Mouse (Mus musculus): ENCODE data around the gene Cbarp. TPM values are rescaled to one million over a fixed set of nuclear protein-coding genes. Genes with fewer than 3 reads are reported as not detected.
A peak's percentile ranks its signal among the peaks of the same experiment; 100 is the strongest.

The Cbarp gene
- polyA plus RNA-seq, 1 experiment from 2014 or later = 53.9 TPM

GRCm38 (mm10) chr10:80129846-80130245 is 10.8 kb downstream of the Cbarp start:
- Histone ChIP-seq H3K4me1 (replicated peaks) (peaks cover 17% of the 10 kb centered on the region), H3K36me3 (peaks cover 100% of the 10 kb centered on the region), H3K9ac (no peak overlapping the region), H3K27me3 (no peaks in the 10 kb centered on the region; the same call in 1 of the 2 replicates), H3K27ac (replicated peaks) (no peak overlapping the region), H3K9me3 (no peaks in the 10 kb centered on the region), H3K4me2 (no peak overlapping the region), H3K4me3 (no peak overlapping the region)
- no peak for ATAC-seq (ENCODE audit: low read depth)
- WGBS = 94% methylated on average over 9 of the region's 9 CpGs

- Histone ChIP-seq H3K4me2 (no peak overlapping the region), H3K4me1 (replicated peaks) (peaks cover 13% of the 10 kb centered on the region), H3K9ac (no peak overlapping the region), H3K27me3 (no peaks in the 10 kb centered on the region; the same call in 1 of the 2 replicates), H3K9me3 (no peaks in the 10 kb centered on the region), H3K4me3 (no peak overlapping the region), H3K27ac (replicated peaks) (no peak overlapping the region), H3K36me3 (peaks cover 95% of the 10 kb centered on the region)
- 93% methylated on average over 8 of the region's 8 CpGs for WGBS
- no peak for ATAC-seq (ENCODE audit: low read depth)
Measured at GRCm38 (mm10) chr10:80127920-80128319, 12.7 kb downstream of the Cbarp start.

GRCm38 (mm10) chr10:80123932-80124562 is 16.6 kb downstream of the Cbarp start:
- Histone ChIP-seq H3K9ac (no peak overlapping the region), H3K27ac (replicated peaks) (no peak overlapping the region), H3K9me3 (no peaks in the 10 kb centered on the region), H3K4me3 (no peak overlapping the region), H3K4me1 (replicated peaks) (peaks cover 18% of the 10 kb centered on the region), H3K36me3 (peaks cover 81% of the 10 kb centered on the region), H3K4me2 (no peak overlapping the region), H3K27me3 (no peaks in the 10 kb centered on the region)
- no peak for ATAC-seq (ENCODE audit: low read depth)
- WGBS = 93% methylated on average over 9 of the region's 9 CpGs

- Histone ChIP-seq H3K27me3 (no peaks in the 10 kb centered on the region), H3K27ac (replicated peaks) (no peak overlapping the region), H3K9me3 (no peaks in the 10 kb centered on the region), H3K36me3 (peaks cover 57% of the 10 kb centered on the region), H3K4me3 (no peak overlapping the region), H3K4me1 (replicated peaks) (peaks cover 42% of the 10 kb centered on the region), H3K9ac (no peak overlapping the region), H3K4me2 (no peak overlapping the region)
- WGBS = 97% methylated on average over 2 of the region's 2 CpGs
- no peak for ATAC-seq (ENCODE audit: low read depth)
Measured at GRCm38 (mm10) chr10:80121639-80122038, 19.0 kb downstream of the Cbarp start.

- peaks cover 42% of the 10 kb centered on the region for H3K36me3 ChIP-seq
- no peak overlapping the region for H3K4me2 ChIP-seq
- H3K27me3 ChIP-seq = no peaks in the 10 kb centered on the region
- H3K4me1 ChIP-seq (replicated peaks) = peaks cover 45% of the 10 kb centered on the region
- no peaks in the 10 kb centered on the region for H3K9me3 ChIP-seq
- H3K4me3 ChIP-seq = no peak overlapping the region
- H3K9ac ChIP-seq = 0 out of 2 replicates have a peak overlapping the region, but pooled peaks have one; percentile 19
- no peak for ATAC-seq (ENCODE audit: low read depth)
- H3K27ac ChIP-seq (replicated peaks) = no peak overlapping the region
- 67% methylated on average over 2 of the region's 2 CpGs for WGBS
Measured at GRCm38 (mm10) chr10:80120146-80120545, 20.5 kb downstream of the Cbarp start.

- Histone ChIP-seq H3K36me3 (peaks cover 30% of the 10 kb centered on the region), H3K27ac (replicated peaks) (peak overlapping the region; percentile 64), H3K4me2 (peak overlapping the region; percentile 91), H3K27me3 (no peaks in the 10 kb centered on the region), H3K4me3 (peak overlapping the region; percentile 69), H3K4me1 (replicated peaks) (peaks cover 54% of the 10 kb centered on the region), H3K9ac (peak overlapping the region; percentile 91), H3K9me3 (no peaks in the 10 kb centered on the region)
- ATAC-seq (ENCODE audit: low read depth) = no peak
- 37% methylated on average over 6 of the region's 6 CpGs for WGBS
Measured at GRCm38 (mm10) chr10:80118552-80118951, 22.1 kb downstream of the Cbarp start.

- Histone ChIP-seq H3K36me3 (peaks cover 23% of the 10 kb centered on the region), H3K9me3 (no peaks in the 10 kb centered on the region), H3K4me1 (replicated peaks) (peaks cover 54% of the 10 kb centered on the region), H3K9ac (peak overlapping the region; percentile 91), H3K4me3 (peak overlapping the region; percentile 69), H3K4me2 (peak overlapping the region; percentile 91), H3K27me3 (no peaks in the 10 kb centered on the region), H3K27ac (replicated peaks) (peak overlapping the region; percentile 64; the same call in 1 of the 2 replicates)
- 67% methylated on average over 1 of the region's 1 CpGs for WGBS
- no peak for ATAC-seq (ENCODE audit: low read depth)
Measured at GRCm38 (mm10) chr10:80117736-80118135, 22.9 kb downstream of the Cbarp start.

GRCm38 (mm10) chr10:80116927-80117691 is 23.5 kb downstream of the Cbarp start:
- 5% methylated on average over 30 of the region's 30 CpGs for whole genome bisulfite sequencing
- Histone ChIP-seq H3K36me3 (peaks cover 21% of the 10 kb centered on the region), H3K27me3 (no peaks in the 10 kb centered on the region), H3K9ac (peak overlapping the region; percentile 91), H3K4me1 (replicated peaks) (peaks cover 54% of the 10 kb centered on the region), H3K9me3 (no peaks in the 10 kb centered on the region), H3K4me3 (peak overlapping the region; percentile 69), H3K4me2 (peak overlapping the region; percentile 91), H3K27ac (replicated peaks) (peak overlapping the region; percentile 33)
- ATAC-seq (ENCODE audit: low read depth) = no peak

- H3K27ac ChIP-seq (replicated peaks) = peak overlapping the region; percentile 33
- H3K4me2 ChIP-seq = peak overlapping the region; percentile 91
- H3K4me1 ChIP-seq (replicated peaks) = peaks cover 54% of the 10 kb centered on the region
- under 1% methylated on average over 27 of the region's 27 CpGs for WGBS
- H3K4me3 ChIP-seq = peak overlapping the region; percentile 69
- ATAC-seq (ENCODE audit: low read depth) = no peak
- H3K9me3 ChIP-seq = no peaks in the 10 kb centered on the region
- no peaks in the 10 kb centered on the region for H3K27me3 ChIP-seq
- H3K9ac ChIP-seq = peak overlapping the region; percentile 91
- peaks cover 15% of the 10 kb centered on the region for H3K36me3 ChIP-seq
Measured at GRCm38 (mm10) chr10:80116563-80116926, 24.1 kb downstream of the Cbarp start.

- ATAC-seq (ENCODE audit: low read depth) = no peak
- peak overlapping the region; percentile 91 for H3K4me2 ChIP-seq
- H3K27ac ChIP-seq (replicated peaks) = peak overlapping the region; percentile 83
- H3K27me3 ChIP-seq = no peaks in the 10 kb centered on the region
- peaks cover 11% of the 10 kb centered on the region for H3K36me3 ChIP-seq
- H3K9me3 ChIP-seq = no peaks in the 10 kb centered on the region
- H3K4me1 ChIP-seq (replicated peaks) = peaks cover 54% of the 10 kb centered on the region
- H3K9ac ChIP-seq = peak overlapping the region; percentile 91
- WGBS = under 1% methylated on average over 63 of the region's 63 CpGs
- peak overlapping the region; percentile 69 for H3K4me3 ChIP-seq
Measured at GRCm38 (mm10) chr10:80115944-80116335, 24.7 kb downstream of the Cbarp start.

- H3K4me1 ChIP-seq (replicated peaks) = peaks cover 49% of the 10 kb centered on the region
- peak; percentile 99 for ATAC-seq (ENCODE audit: low read depth)
- H3K27ac ChIP-seq (replicated peaks) = peak within 1 kb of the TSS; percentile 83
- peaks cover 6% of the 10 kb centered on the region for H3K36me3 ChIP-seq
- peak within 1 kb of the TSS; percentile 91 for H3K9ac ChIP-seq
- H3K4me2 ChIP-seq = peak within 1 kb of the TSS; percentile 91
- no peaks in the 10 kb centered on the region for H3K9me3 ChIP-seq
- H3K4me3 ChIP-seq = peak within 1 kb of the TSS; percentile 69
- WGBS = under 1% methylated on average over 70 of the region's 70 CpGs
- no peaks in the 10 kb centered on the region for H3K27me3 ChIP-seq
Measured at GRCm38 (mm10) chr10:80115290-80115943, 25.2 kb downstream of the Cbarp start, which contains the start of gene Stk11. TSS of gene Stk11 (plus strand) at chr10:80115803.
